Mouse (Mus musculus): Measurements from ENCODE around the gene C2cd5.

GRCm38 (mm10) chr6:143076461-143076860 lies 23.5 kb downstream of the C2cd5 start:
- TF ChIP-seq HCFC1 (IDR thresholded peaks at IDR 0.05; ENCODE audit: low read depth, low read length) (no peak), MEF2A (IDR thresholded peaks at IDR 0.05; ENCODE audit: borderline replicate concordance, low read depth, low read length) (no peak), BHLHE40 (IDR thresholded peaks at IDR 0.05; ENCODE audit: low read depth, low read length) (no peak), CTCF (conservative IDR thresholded peaks at IDR 0.05 in 1 of 2, IDR thresholded peaks at IDR 0.05 in 1 of 2; ENCODE audit: low read depth in 2 of 2, low read length in 2 of 2) (no peak), E2F4 (IDR thresholded peaks at IDR 0.05; ENCODE audit: insufficient replicate concordance, low read depth, low read length) (no peak), POLR2A (IDR thresholded peaks at IDR 0.05; ENCODE audit: low read depth, low read length) (no peak), SMC3 (IDR thresholded peaks at IDR 0.05; ENCODE audit: low read depth, low read length) (no peak), EP300 (IDR thresholded peaks at IDR 0.05; ENCODE audit: low read length) (no peak), TBP (conservative IDR thresholded peaks at IDR 0.05; ENCODE audit: low read depth, low read length) (no peak), ZC3H11A (IDR thresholded peaks at IDR 0.05; ENCODE audit: low read depth, low read length) (no peak), ETS1 (conservative IDR thresholded peaks at IDR 0.05; ENCODE audit: low read depth, low read length) (no peak), CHD2 (IDR thresholded peaks at IDR 0.05; ENCODE audit: low read length) (no peak), IRF4 (IDR thresholded peaks at IDR 0.05; ENCODE audit: low read depth, low read length) (no peak), RCOR1 (conservative IDR thresholded peaks at IDR 0.05; ENCODE audit: low read depth, low read length) (no peak)

Measured in CH12.LX (cell line).